Mouse (Mus musculus): Measurements from ENCODE around the gene Capns2.
"Not testable (repeated sequence)": the region's sequence is repeated elsewhere in the genome, so short reads cannot be mapped to it uniquely, and the experiment has no call there.

Capns2 gene

DNA sequence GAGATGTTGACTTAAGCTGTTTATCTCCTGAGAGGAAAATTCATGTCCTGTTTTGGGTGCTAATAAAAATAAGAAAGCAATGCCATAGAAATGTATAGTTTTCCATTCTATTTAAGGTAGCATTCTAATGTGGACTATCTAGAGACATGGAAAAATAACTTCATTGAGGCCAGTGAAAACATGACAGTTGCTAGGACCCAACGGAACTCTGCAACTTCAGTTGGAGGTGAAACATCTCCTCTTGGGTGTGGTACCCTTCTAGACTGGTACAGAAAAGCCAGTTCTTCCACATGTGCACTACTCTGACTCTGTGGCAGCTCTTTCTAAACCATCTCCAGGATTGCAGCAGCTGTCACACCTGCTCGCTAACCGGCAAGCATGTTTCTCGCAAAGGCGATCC, at the start of gene Capns2:
Gene Capns2 (plus strand): TSS at position 301 of the 400 bp plus-strand sequence.
- DNase-seq, result peak; percentile 64

DNA sequence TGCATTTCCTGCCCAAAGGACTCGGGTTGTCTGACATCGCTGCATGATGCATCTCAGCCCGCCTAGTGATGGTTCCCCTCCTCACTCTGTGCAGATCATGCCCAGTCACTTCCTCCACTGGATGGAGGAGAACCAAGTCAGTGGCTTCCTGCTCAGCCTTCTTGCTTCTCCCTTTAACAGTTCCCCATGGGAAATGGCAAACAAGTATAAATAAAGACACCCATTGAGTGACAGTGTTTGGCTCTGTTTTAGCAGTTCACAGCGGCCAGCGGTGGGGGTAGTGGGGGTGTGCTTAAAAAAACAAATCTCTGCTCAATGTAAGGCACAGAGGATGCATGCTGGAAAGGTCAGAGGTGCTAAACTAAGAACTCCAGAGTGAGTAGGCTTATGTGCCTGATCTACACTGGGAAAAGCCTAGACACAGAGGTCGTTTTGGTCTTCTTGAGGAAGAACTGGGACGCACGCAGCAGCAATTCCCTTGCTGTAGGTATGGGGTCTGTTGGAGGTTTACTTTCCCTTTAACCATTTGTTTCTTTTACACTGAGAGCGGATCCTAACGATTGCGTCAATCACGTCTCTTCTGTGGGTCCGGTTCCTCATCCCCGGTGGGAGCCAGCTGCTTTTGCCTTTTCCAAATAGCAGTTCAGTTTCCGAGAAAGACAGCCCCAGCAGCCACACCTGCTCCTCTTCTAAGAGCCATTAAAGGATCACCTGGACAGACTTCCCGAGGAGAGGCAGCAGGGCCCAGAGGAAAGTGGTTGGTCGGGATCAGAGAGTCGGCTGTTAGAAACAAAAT, 47.8 kb upstream of the Capns2 start:
- peak; percentile 94 for DNase-seq

DNA sequence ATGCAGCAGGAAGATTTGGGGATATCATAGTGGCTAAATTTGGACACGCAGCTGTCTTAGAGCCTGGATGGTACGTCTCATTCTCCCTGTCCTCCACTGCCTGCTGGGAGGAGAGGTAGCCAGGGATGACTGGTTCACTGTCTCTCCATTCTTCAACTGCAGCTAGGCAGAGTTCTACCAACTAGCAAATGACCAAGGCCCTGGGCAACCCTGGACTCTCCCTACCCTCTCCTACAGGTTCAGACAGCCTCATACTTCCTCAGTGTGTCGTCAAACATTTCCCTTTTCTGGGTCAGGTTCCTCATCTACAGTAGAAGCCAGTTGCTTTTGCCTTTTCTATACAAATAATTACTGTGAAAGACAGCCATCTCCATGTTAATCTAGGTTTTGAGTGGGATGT, 46.5 kb upstream of the Capns2 start:
- DNase-seq, result peak; percentile 84

DNA sequence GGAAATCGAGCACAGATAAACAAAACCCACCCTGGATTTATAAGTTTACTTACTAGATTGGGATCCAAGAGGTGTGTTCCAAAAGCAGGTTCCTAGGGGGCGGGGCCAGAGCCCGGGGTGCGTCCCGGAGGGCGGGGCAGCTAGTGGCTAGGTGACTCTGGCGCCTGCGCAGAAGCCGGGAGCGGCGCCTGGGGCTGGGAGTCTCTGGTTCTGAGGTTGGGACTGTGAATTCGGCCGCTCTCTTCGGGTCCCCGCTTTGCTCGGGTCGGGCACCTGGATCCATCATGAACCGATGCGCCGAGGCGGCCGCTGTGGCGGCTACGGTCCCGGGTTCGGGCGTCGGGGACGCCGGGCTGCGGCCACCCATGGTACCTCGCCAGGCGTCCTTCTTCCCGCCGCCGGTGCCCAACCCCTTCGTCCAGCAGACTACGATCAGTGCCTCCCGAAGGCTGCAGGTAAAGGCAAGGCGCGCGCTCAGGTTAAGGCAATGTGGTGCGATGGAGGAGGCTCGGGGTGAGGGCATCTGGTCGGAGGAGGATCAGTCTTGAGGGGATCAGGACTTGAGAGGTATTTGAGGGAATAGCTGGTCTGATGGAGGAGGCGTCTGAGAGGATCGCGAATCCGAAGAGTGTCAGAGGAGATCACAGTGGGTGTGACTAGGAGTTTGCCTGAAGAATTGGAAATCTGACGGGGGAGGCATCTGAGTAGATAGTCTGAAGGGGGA, 45.9 kb upstream of the Capns2 start, which contains the start of gene Lpcat2:
Gene Lpcat2 (plus strand): TSS at position 169 of the 724 bp plus-strand sequence.
- DNase-seq, result peak; percentile 96

DNA sequence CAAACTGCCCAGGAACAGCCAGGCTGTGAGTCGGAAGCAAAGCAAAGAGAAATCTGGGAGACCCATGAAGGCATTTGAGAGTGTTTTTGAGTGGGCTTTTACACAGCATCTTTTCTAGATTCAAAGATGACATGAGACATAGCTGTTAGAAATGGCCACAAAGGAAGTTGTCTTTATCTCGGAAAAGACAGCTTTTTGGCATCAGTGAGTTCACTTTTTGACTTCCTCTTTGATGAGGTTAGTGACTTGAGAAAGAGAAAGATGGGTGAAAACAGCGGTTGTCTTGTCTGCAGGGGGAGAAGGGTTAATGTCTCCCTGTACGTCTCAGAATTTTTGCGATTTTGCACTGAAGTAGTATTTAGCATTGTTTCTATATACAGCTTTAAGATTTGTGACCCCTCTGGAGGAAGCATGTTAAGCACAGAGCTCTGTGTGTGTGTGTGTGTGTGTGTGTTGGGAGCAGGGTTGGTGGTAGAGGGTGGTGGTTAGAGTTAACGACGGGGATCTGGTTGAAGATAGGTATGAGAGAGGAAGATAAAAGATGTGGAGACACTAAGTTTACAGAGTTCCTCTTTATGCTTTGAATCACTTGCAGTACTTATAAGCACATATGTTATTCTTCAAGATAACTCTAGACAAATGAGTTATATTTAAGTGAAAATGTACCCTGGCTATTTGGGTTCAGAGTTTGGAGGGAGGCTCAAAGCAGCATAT, 44.8 kb upstream of the Capns2 start:
- peak; percentile 40 for DNase-seq

DNA sequence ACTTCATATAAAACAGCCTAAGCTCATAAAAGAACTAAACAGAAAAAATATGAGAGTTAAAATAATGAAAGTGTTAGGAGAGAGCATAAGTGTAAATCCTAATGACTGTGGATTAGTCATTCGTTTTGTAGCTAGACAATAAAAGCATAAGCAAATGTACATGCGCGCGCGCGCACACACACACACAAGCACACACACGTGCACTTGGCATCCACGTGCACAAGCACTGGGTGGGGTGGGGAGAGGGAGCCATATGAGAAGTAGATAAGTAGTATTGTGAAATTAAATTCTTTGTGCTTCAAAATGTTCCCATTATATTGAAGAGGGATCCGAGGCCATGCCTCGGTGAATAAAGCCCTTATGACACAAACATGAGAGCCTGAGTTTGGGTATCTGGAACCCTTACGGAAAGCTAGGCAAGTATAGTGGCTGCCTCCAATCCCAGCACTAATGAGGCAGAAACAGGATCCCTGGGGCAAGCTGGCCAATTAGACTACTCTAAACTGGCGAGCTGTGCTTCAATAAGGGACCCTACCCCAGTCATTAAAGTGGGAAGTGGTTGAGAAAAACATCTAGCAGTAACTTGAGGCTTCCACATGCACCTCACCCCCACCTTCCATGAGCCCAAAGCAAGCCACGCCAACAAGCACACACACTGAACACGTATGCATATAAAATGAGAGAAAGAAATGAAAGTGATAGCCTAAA, 42.6 kb upstream of the Capns2 start:
- peak; percentile 55 for DNase-seq

DNA sequence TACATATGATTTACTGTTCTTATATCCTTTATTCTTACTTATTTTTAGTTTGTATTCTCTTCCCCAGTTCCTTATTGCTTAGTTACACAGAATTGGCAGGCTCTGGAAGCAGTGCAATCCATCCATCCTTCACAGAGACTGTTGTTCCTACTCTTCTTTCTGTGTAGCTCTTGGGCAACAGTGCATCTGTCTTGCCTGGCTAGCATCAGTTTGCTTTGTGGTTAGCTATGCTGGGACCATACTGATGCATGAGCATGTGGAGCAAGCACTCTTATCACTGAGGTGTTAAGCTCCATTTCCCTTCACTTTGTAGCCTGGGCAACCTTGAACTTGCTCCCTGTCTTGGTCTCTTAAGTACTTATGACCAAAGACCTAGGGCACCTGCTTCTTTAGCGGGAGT, 39.2 kb upstream of the Capns2 start:
- peak; percentile 42 for DNase-seq

DNA sequence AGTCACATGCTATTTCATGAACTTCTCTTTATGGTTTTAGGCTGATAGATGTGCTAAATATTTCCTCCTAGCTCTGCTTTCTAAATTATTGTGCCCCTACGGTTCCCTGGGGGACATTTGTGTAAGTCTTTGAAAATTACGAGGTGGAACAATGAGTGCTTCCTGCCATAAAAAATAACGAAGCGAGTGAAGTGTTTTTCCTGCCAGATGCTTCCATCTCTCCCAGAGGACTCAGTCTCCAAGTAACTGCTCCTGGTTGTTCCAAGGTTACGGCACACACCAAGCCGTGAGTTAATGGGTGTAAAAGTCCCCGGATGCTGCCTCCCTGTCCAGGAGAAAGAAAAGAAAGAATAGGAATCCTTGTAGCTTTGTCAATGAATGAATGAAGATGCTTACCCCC, 30.9 kb upstream of the Capns2 start:
- DNase-seq, result peak; percentile 89

DNA sequence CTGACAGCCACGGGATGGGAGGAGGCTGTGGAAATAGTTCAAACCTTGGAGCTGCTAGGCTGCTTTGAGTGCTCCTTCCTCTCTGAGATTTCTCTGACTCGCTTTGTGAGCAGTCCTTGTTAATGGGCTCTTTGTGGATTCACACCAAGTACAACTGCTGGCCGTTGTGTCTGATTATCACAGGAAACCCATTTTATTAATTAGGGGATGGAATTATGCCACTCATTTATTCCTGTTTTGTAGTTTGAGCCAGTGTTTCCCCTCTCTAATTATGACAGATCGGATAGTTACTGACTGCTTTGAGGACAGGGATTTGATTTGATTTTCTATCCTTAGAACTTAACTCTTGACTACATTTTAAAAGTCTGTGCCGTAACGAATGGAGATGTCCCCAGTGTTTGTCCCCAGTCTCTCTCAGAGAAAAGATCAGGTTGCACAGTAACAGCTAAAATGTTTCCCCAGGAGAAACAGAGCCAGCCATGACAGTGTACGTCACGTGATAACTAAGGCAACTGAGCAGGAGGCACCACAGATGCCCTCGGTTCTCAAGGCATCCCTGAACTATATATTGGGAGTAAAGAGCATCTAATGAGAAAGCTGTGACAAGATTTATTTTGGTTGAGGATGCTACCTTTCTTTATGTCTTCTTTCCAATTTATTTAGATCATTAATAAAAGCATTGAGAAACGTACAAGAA, 29.0 kb upstream of the Capns2 start:
- peak; percentile 67 for DNase-seq

DNA sequence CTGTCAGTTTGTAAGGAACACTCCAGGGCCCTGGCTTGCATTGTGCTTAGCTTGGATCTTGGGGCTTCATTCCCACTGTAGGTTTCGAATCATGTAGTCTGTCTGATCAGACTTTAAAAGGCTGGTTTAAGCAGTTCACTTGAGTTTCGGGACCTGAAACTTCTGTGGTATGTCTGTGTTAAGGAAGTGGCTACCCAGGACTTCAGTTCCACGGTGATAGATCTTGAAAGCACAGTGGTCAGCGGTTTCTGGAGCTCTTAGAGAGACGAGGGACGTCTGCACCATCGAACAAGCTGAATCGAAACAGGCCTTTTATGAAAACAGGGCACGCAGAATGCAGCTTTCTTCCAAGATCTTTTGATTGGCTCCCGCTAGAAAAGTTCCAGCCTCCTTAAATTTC, 25.4 kb upstream of the Capns2 start:
- DNase-seq, result peak; percentile 97

DNA sequence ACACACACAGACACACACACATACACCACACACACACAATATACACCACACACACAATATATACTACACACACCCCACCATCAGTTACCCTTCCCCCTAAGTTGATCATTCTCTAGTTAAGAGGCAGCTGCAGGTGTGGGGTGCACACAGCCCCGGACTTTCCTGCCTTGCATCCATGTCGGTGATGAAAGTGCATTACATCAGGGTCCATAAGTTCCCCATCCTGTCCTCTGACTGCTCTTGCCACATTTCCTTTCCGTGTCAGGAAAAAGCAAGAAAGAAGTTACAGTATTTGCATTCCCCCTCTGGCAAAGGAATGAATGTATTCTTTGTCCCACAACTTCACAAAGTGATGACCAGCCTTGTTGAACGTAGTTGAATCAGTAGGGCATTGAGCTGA, 20.0 kb upstream of the Capns2 start:
- DNase-seq, result peak; percentile 73

DNA sequence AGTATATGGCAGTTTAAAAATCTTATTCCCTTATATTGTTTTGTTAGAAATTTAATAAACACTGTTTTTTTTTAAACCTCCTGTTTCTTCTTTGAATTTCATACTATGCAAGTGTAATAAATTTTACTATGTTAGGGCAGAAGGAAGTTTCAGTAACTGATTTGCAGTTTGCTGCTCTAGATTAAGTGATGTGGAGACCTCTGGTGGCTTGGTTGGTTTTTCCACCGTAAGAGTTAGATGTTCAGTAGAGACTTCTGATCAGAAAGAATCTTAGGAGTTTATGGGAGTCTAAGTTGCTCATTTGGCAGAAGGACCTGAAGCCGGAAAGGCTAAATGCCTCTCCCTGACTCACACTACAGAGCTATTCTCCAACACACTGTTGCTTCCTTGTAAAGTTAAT, 17.4 kb upstream of the Capns2 start:
- peak; percentile 35 for DNase-seq

DNA sequence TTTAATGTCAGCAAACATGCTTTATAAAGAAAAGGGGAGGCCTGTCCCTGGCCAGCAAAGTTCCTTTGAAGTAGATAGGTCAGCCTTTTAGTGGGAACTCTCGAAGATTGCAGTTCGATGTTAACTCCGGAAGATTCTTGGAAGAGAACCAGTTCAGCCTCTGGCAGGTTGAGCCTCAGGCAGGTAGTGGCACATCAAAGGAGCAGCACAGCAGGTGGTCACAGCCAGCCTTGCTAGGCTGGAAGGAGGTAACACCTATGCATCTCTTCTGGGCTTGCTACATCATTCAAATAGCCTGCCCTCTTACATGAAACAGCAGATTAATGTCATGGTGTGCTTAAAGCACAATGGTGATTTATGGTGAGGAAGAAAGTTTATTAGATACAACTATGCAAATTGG, 9.0 kb upstream of the Capns2 start:
- DNase-seq, result not testable (repeated sequence)

DNA sequence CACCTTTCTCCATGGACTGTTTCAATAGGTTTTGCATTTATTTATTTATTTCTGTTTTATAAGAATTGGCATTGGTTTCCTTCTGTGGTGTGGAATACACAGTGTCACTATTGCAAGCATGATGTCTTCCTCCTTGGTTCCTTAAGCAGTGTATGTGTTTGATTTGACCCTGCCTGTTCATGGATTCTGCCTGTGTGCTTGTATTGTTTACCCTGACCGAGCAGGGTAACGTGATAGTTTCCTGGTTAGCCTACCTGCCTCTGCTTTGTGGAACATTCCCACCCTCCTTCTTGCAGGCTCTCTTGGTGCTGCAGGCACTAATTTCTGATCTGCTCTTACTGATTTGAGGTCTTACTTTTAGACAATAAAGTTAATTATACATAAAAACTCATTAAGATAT, 7.3 kb upstream of the Capns2 start:
- peak; percentile 16 for DNase-seq

DNA sequence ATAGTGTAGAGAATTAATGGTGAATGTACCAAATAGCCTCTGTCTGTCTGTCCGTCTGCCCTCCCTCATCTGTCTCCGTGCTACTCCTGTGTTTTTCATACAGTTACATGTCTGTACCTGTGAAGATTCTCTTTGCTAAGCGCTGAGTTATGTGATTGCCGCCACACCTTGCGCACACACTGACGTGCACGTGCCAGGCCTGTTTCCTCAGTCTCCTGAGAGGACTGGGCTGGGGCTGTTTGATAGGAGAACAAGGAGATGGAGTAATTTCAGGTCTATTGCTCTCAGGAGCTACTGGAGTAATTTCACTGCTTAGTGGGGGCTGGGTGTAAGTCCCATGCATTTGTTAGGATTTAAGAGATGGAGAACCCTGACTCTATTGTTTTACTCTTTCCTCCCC, 6.2 kb upstream of the Capns2 start:
- DNase-seq, result peak; percentile 17

DNA sequence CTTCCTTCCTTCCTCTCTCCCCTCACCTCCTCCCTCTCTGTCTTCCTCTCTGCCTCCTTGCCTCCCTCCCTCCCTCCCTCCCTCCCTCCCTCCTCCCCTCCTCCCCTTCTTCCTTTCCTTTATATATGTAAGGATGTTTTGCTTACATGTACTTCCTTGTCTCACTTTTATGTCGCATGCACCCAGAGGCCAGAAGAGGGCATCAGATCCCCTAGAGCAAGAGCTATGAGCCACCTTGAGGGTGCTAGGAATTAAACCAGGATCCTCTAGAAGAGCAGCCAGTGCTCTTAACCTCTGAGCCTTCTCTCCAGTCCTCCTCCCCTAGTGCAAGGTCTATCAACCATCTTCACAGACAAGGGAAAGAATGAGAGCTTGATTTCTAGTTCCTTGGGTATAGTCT, 5.2 kb upstream of the Capns2 start:
- peak; percentile 78 for DNase-seq

DNA sequence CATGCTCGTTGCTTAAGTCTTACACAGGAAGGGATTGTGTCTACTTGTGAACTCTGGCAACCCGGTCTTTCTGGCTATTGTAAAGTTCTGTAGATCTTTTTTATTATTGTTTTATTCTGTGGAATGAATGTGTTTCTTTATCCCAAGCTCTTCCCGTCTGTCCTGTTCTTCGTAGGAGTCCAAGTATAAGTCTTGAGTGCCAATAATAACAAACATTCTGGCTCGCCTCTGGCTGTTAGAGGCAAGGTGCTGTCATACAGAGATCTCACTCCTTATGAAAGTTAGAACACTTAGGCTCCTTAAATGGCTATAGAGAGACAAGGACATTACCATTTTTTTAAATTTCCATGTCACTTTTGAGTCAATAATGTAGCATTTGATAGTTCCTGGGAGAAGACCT, 4.6 kb upstream of the Capns2 start:
- DNase-seq, result peak; percentile 91

DNA sequence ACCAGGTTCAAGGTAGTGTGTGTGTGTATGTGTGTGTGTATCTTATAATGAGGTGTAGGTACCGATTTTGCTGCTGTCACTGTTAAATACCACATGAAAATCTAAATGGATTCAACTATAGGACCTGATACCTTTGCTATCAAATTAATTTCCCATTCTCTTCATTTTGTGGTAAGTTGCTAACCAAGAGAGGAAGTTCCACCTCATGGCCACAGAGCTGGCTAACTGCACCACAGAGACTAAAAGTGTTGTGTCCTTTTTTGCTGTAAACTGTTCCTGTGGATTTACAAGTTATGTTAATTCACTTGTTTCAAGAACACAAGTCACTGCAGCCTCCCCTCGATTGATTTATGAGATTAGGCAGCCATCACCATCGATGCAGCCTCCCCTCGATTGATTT, 3.4 kb upstream of the Capns2 start:
- peak; percentile 46 for DNase-seq

DNA sequence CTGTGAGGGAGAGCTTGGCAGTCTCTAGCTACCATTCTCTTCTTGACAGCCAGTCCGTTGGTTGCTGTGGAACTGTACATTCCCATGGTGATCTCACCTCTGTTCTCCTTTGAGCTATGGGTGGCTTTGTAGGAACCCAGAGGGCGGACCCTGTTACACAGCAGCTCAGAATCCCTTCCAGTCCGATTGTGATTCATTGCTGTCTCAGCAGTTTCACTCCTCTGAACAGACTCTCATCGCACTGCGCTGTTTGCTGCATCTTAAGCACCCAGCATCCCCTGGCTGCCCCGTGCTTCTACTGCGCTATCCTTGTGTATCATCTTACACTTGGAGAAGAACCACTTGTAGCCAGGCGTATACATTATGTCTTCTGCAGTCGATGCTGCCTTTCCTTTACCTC, 1.6 kb upstream of the Capns2 start:
- peak; percentile 55 for DNase-seq

DNA sequence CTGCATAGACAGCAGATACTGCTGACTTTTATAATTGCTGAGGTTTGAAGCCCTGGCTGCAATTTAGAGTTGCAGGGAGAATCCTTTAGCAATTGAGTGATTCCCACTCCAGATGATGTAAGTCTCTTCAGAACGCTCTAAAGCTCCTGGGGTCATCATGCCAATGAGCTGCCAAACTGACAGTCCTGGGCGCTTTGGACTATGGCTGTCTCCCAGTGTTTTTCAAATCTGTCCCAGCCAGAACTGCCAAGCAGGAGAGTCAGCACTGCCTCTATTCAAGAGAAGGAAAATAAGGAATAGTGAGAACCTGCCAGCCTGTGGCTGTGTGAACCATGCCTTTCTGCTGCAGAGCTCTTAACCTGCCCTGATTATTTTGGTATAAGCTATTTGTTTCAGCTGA, 1.8 kb downstream of the Capns2 start:
- peak; percentile 89 for DNase-seq

DNA sequence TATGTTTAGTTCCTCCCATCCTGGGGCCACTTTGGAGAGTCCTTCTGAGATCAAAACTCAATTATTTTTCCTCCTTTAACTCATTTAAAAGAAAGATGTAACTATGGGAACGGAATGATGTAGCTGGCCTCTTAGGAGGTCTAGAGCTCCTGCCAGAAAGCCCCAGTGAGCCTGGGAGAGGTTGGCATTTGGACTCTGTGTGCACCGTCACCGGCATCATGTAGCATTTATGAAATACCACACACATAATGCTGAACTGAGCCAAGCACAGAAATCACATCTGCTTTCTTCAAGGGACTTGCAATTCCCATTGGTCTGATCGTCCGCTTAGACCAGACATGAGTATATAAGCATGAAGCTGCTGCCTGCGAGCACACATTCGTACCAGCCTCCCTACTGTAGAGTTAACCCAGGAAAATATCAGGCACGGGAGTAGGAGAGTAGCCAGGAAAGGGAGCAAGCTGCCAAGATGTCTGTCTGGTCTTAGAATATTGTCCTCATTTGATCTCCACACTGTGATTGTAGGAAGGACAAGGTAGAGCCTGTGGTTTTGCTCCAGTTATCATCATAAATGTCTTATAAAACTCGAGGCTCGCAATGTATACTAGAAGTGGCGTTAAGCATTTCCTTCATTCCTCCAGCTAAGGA, 2.4 kb downstream of the Capns2 start:
- peak; percentile 84 for DNase-seq

DNA sequence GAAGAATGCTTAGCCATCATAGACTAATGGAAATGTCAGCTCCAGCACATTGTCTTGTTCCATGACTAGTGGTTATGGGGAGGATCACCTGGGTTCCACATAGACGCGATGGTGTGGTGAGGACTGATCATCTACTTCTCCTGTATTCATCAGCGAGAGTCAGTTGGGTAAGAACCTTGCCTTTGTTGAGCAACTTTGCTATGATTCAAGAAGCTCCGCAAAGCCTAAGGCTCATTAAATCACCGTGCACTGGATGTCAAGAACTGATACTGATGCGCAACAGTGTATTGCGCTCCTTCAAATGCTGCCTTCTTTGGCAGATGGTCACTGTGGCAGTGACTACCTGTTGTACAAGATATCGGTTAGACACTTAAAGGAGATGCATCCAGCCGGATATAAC, 5.3 kb downstream of the Capns2 start:
- peak; percentile 79 for DNase-seq

Data from heart, adult 11 months (tissue).